Mouse (Mus musculus) lung, postnatal 25 days (tissue): Measurements from ENCODE around the gene Pex19.

Experiments
- DNase-seq: peaks from one replicate; pipeline ENCODE4 v3.0.0; 2022; ENCODE audit warnings: low spot score

Gene Pex19

GRCm38 (mm10) chr1:172126376-172127347, at the start of gene Pex19:
Gene Pex19, plus strand, starts transcription at chr1:172126755.
- peak; percentile 77 for DNase-seq

DNA sequence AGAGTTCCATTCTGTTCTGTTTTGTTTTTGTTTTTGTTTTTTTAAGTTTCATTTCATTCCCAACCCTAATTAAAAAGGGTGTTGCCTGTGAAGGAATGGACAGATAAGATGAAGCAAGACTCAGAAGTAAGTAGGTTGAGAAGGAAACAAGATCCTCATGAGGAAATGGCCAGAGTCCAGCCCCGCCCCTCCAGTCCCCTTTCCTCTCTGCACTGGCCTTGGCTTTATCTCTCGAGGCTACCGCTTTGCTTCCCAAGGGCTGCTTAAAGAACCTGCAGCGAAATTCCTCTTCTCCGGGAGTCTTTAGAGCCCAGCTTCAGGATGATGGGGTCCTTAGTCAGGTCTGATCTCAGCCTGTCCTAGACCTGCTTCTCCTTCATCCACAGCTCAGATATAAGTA, 48.6 kb upstream of the Pex19 start:
- DNase-seq, result no peak

DNA sequence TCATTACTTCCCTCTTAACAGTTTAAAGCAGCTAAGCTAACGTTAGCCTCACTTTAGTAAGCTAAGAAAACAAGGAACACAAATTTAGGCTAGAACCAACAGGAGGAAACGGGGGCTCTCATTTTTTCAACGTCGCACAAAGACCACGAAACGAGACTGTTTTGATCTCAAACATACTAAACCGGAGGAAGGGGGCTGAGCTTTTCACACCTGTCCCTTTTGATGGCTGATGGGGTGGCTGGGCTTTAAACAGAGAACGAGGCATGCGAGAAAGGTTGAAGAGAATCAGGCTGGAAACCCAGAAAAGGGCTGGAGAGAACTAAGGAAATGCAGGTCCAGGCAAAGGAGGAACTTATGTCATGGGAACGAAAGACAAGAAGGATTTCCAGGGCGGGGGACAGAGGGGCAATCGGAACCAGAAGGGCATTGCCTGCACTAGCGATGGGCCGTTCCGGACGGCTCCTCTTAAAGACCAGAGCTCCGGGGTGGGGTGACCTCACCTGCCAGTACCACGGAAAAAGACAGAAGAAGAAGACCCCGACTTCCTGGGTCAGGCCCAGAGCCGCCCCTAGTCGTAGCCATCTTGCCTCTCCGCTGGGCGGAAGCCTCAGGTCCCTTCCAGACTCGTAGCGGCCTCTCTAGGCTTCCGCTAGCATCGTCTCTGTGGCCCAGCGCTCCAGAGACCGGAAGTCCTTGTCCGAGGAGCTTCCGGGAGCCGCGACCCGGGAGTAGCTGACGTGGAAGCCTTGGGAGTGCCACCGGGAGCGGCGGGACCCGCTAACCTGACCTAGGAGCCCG, 44.3 kb upstream of the Pex19 start, which contains the start of the genes Copa and Ncstn:
Copa (plus strand) TSS at position 429 of the 798 bp plus-strand sequence.
Ncstn (minus strand) TSS at position 695 of the 798 bp plus-strand sequence.
- DNase-seq, result peak; percentile 96

- no peak for DNase-seq
Observed at GRCm38 (mm10) chr1:172082899-172083445, 43.6 kb upstream of the Pex19 start.

DNA sequence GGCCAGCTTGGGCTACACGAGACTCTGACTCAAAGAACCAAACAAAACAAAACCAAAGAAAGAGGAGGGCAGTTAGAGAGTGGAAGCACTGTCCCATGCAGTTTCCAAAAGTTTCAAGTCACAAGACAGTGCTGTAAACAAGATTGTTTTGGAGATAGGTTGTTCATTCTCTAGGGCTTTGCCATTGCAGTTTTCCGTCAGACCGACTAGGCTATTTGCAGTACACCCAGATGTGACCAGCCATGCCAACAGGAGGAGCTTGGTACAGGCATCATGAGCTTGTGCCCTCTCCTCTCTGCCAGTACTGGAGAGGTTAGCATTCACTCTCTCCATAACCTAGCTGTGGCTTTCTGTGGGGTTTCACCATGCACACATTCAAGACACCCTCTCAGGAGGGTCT, 33.0 kb upstream of the Pex19 start:
- DNase-seq, result no peak

DNA sequence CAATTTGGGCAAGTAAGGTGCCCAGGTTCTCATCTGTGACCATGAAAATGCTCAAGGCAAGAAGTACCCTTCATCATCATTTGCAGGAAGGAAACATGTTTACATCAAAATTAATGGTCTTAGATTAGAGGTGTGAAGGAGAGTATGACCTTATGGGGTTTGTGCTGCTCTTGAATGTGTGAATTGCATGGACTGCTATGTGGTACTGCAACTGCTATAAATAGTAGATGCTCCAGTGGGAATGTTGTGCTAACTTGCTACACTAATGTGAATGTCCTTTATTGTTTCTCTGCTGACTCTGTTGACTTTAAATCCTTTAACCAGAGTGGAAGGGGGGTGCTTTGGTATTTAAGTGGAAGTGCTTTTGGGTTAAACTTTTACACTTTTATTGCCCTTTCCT, 32.3 kb upstream of the Pex19 start:
- no peak for DNase-seq

DNA sequence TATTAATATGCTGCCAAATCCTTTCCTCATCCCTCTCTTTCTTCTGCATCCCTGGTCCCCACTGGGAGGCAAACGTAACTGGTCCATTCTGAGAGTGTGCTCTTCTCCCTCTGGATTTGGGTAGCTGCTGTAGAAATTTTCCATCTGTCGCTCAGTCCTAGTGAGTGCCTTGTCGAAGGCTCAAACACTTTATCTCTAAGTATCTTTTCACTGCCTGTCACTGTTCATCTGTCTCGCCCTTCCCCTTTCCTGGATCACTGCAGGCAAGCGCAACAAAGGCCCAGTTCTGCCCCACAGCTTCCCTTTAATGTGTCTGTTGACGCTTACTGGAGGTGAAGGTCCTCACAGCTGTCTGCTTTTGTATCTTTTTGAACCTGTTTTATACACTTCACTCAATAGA, 31.4 kb upstream of the Pex19 start:
- DNase-seq, result peak; percentile 7

GRCm38 (mm10) chr1:172099325-172100033, 27.1 kb upstream of the Pex19 start:
- DNase-seq, result no peak

DNA sequence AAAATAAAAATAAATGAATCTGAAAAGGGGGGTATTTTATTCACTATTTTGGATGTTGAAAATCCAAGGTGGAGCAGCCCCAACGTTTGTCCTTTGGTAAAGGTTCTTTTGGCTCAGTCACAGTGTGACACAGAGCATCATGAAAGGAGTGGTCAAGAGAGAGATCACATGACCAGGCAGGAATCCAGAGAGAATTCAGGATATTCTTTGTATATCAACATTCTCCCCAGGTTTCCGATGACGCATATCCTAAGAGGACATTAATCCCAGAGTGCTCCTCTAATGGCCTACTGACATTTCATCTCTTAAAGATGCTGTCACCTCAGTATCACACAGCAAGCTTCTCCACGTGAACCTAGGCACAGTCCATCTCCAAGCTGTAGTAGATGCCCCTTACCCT, 22.9 kb upstream of the Pex19 start:
- peak; percentile 27 for DNase-seq

DNA sequence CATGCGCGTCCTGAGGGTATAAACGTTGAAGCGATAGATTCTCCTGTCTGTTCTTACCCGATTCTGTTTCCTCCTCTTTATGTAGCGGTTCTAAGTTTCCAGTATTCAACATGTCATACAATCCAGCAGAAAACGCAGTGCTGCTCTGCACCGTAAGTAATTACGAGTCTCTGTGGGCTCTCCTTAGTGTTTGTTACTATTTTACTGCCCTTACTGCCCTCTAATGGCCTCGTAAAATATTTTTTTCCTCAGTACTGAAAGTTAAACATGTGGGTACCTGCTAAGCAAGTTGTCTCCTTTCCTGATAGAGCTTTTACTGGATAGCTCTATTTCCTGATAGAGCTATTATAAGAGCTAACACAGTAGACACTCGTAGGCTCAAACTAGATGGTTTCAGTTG, 21.5 kb upstream of the Pex19 start:
- DNase-seq, result no peak

DNA sequence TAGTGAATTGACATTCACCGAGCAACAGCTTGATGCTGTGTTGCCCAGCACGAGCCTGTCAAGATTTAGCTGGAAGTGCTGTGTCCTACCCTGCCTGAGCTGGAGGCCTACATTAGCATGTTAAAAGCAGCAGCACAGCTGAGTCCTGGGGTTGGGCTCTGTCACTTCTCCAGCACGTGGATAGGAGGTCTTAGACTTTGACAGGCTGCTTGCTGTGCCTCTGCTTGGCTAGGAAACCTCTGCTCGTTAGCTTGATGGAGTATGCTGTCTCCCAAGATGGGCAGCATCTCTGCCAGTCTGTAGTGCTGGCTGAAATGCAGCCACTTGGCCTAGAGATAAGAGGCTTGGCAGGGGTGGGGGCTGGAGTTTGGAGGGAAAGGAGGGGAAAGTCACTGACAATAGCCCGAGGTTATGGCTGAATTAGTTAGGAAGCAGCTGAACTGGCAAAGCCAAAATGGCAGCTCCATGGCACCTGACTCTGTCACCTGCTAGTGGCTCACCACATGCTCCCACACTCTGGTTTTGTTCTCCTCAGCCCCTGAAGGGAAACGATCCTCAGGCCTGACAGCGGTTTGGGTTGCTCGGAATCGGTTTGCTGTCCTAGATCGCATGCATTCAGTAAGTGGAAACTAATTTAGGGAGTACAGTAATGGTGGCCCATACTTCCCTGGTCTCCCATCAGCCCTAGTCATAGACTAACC, 18.6 kb upstream of the Pex19 start:
- no peak for DNase-seq

DNA sequence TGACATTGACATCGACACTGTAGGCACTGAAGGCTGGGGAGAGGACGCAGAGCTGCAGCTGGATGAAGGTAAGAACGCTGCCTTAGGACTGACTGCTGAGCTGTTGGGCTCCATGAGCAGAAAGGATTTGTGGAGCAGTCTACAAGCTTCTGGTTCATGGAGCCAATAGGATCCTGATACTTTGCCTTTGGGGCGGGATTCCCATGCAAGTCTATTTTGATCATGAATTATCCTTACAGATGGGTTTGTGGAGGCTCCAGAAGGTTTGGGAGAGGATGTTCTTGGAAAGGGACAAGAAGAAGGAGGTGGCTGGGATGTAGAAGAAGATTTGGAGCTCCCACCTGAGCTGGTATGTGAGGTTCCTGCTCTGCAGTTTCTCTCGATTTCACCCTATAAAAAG, 9.6 kb upstream of the Pex19 start:
- DNase-seq, result no peak

DNA sequence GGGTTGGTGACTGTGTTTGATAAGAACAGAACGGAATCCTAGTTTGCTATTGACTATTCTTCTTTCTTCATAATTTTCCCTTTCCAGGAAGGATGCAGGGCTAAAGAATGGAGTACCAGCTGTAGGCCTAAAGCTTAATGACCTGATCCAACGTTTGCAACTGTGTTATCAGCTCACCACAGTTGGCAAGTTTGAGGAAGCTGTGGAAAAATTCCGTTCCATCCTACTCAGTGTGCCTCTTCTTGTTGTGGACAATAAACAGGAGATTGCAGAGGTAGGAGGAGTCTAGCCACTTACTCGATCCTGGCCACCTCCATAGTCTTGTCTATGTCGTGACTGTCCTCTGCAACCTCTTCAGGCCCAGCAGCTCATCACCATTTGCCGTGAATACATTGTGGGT, 7.5 kb upstream of the Pex19 start:
- DNase-seq, result no peak

GRCm38 (mm10) chr1:172119720-172120119, 6.8 kb upstream of the Pex19 start:
- peak; percentile 62 for DNase-seq

DNA sequence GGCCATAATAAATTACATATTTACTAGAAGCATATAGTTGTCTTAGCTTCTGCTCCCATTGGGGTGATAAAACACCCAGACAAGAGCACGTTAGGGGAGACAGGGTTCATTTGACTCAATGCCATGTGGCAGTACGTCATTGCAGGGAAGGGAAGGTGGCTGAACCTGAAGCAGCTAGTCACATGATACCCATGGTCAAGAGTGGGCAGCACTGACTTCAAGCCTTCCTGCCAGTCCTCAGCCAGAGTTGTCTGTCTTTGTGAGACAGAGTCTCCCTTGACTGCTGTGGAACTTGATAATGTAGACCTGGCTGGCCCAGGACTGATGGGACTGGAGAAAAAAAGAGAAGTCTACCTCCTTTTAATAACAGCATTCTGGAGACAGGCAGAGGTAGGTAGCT, 3.9 kb upstream of the Pex19 start:
- no peak for DNase-seq

DNA sequence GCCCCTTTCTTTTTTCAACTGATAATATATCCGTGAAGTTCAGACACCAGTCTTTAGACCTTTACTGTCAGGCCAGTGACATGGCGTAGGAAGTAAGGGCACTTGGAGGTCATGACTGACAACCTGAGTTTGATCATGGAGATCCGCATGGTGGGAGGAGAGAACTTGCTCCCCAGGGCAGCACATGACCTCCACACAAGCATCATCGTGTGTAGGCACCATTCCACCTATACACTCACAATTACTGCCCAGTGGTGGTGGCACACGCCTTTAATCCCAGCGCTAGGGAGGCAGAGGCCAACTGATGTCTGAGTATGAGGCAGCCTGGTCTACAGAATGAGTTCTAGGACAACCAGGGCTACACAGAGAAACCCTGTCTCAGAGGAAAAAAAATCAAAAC, 2.0 kb upstream of the Pex19 start:
- no peak for DNase-seq

- DNase-seq, result no peak
Observed at GRCm38 (mm10) chr1:172127487-172127886, 932 bp downstream of the Pex19 start.

DNA sequence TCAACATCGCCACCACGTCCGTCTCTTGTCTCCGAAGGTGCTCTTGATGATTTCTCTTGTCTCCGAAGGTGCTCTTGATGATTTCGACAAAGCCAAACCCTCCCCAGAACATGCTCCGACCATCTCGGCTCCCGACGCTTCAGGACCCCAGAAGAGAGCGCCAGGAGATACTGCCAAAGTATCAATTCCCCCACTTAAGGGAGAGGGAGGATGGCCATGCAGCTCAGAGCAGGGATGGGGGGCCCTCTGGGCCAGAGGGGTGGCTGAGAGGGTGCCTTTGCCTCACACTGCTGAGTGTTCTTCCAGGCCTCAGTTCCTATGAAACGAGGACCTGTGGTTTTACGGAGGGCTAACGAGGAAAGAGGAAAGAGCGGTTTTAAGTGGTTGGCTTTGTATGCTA, 2.0 kb downstream of the Pex19 start:
- no peak for DNase-seq

DNA sequence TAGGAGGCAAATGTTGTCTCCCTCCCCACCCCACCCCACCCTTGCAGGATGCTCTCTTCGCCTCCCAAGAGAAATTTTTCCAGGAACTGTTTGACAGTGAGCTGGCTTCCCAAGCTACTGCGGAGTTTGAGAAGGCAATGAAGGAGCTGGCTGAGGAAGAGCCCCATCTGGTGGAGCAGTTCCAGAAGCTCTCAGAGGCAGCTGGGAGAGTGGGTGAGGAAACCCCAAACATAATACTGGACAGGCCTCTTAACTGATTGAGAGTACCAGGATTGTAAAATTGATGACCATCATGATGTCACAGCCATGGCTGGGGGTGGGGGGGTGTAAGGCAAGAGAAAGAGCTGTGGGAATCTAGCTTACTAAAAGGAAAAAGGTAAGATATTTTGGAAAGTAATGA, 2.6 kb downstream of the Pex19 start:
- no peak for DNase-seq

GRCm38 (mm10) chr1:172129780-172130179, 3.2 kb downstream of the Pex19 start:
- DNase-seq, result no peak

- DNase-seq, result no peak
Observed at GRCm38 (mm10) chr1:172132319-172132718, 5.8 kb downstream of the Pex19 start.
